Mouse (Mus musculus) hindbrain, embryonic 13.5 days (tissue): ENCODE measurements around the gene Pign. TPM values are rescaled to one million over a fixed set of nuclear protein-coding genes. Genes with fewer than 3 reads are reported as not detected.

Experiments
- microRNA-seq: library from miRNA; unstranded; fragments of <30 nt; microRNA quantifications from one replicate; pipeline ENCODE4, GENCODE M21; 2016
- polyA plus RNA-seq: library from polyadenylated mRNA; unstranded; fragments of >200 nt; fragmentation: Nextera tagmentation; extraction: Ambion mirVana; gene quantifications from 2 replicates; pipeline ENCODE4 v1.2.1, GENCODE M21; 2015

The Pign gene
- polyA plus RNA-seq, 1 experiment from 2014 or later = 10.5 TPM

Small RNAs within 50 kb of the gene (microRNA-seq; reads per million reads assigned to microRNA genes)
- not detected for gene Gm22426

Other genes starting within 250 kb of the Pign start
- 43.0 and 44.7 TPM in 2 replicates for gene Relch, start 184 bp upstream of the Pign start, polyA plus RNA-seq
- gene Tnfrsf11a, start 117.0 kb upstream of the Pign start, polyA plus RNA-seq = 0.31 and 0.57 TPM in 2 replicates